Mouse (Mus musculus) midbrain, embryonic 10.5 days (tissue): ENCODE data around the gene Tnni2. TPM values are rescaled to one million over a fixed set of nuclear protein-coding genes. Genes with fewer than 3 reads are reported as not detected.

ENCODE experiments used
- polyA plus RNA-seq: library from polyadenylated mRNA; unstranded; fragments of >200 nt; fragmentation: Nextera tagmentation; extraction: Ambion mirVana; gene quantifications from 2 replicates; pipeline ENCODE4 v1.2.1, GENCODE M21; 2016

The Tnni2 gene
- polyA plus RNA-seq, 1 experiment from 2014 or later = 1.5 TPM

Other genes starting within 250 kb of the Tnni2 start
- not detected in 2 replicates for gene Krtap5-3, start 240.4 kb upstream of the Tnni2 start, polyA plus RNA-seq
- gene Gm7579, start 229.9 kb upstream of the Tnni2 start, polyA plus RNA-seq = not detected in 2 replicates
- gene Krtap5-5, start 211.8 kb upstream of the Tnni2 start, polyA plus RNA-seq = not detected in 2 replicates
- gene Gm40460, start 200.7 kb upstream of the Tnni2 start, polyA plus RNA-seq = not detected in 2 replicates
- not detected in 2 replicates for gene Gm2431, start 183.5 kb upstream of the Tnni2 start, polyA plus RNA-seq
- gene Gm4559, start 167.4 kb upstream of the Tnni2 start, polyA plus RNA-seq = not detected in 2 replicates
- gene Krtap5-1, start 144.7 kb upstream of the Tnni2 start, polyA plus RNA-seq = not detected in 2 replicates
- gene Krtap5-4, start 138.3 kb upstream of the Tnni2 start, polyA plus RNA-seq = not detected in 2 replicates
- gene Ifitm10, start 68.1 kb upstream of the Tnni2 start, polyA plus RNA-seq = 0.41 and 0.50 TPM in 2 replicates
- 0.75 TPM in 1 of 2 replicates, not detected in the other for gene Gm49369, start 59.1 kb upstream of the Tnni2 start, polyA plus RNA-seq
- gene Ctsd, start 53.8 kb upstream of the Tnni2 start, polyA plus RNA-seq = 145 and 171 TPM in 2 replicates
- gene Syt8, start 7.0 kb upstream of the Tnni2 start, polyA plus RNA-seq = 0.34 TPM in 1 of 2 replicates, not detected in the other
- gene Lsp1, start 19.0 kb downstream of the Tnni2 start, polyA plus RNA-seq = 14.2 and 15.0 TPM in 2 replicates
- 1.9 TPM in 2 replicates for gene Tnnt3, start 57.0 kb downstream of the Tnni2 start, polyA plus RNA-seq
- gene Mrpl23, start 90.9 kb downstream of the Tnni2 start, polyA plus RNA-seq = 15.8 and 20.3 TPM in 2 replicates
- 151 and 161 TPM in 2 replicates for gene Igf2, start 225.0 kb downstream of the Tnni2 start, polyA plus RNA-seq
- gene Gm49394, start 228.1 kb downstream of the Tnni2 start, polyA plus RNA-seq = not detected in 2 replicates